Mouse (Mus musculus): ENCODE data around the gene Ganc. TPM values are rescaled to one million over a fixed set of nuclear protein-coding genes. Genes with fewer than 3 reads are reported as not detected.

Gene Ganc
- total and polyA plus RNA-seq, 2 experiments from 2014 or later, result 8.2 to 10.5 TPM

- no peaks in the 10 kb centered on the region for H3K9me3 ChIP-seq (ENCODE audit: low read length)
- H3K27ac ChIP-seq, result no peak overlapping the region
- no peak for DNase-seq (ENCODE audit: low spot score)
- H3K9ac ChIP-seq (replicated peaks; ENCODE audit: low read length), result no peak overlapping the region
- H3K4me2 ChIP-seq (ENCODE audit: low read depth, low read length), result no peak overlapping the region
- no peak for TF ChIP-seq CTCF (IDR thresholded peaks at IDR 0.05; ENCODE audit: low read depth)
- H3K4me1 ChIP-seq (ENCODE audit: insufficient read depth, low read length), result no peaks in the 10 kb centered on the region
- no peak overlapping the region for H3K4me3 ChIP-seq (ENCODE audit: low read length)
- 89% methylated on average over 6 of the region's 6 CpGs for WGBS
- no peaks in the 10 kb centered on the region for H3K27me3 ChIP-seq (ENCODE audit: insufficient read depth, low read length)
- H3K36me3 ChIP-seq (ENCODE audit: insufficient read depth, low read length), result peaks cover 13% of the 10 kb centered on the region; the same call in 1 of the 2 replicates
- ATAC-seq, result no peak
Observed at GRCm38 (mm10) chr2:120503094-120503493, 99.4 kb downstream of the Ganc start.

GRCm38 (mm10) chr2:120503992-120504391 lies 100.3 kb downstream of the Ganc start:
- Histone ChIP-seq H3K9me3 (ENCODE audit: low read length) (no peaks in the 10 kb centered on the region), H3K27me3 (ENCODE audit: insufficient read depth, low read length) (no peaks in the 10 kb centered on the region), H3K4me2 (ENCODE audit: low read depth, low read length) (no peak overlapping the region), H3K27ac (no peak overlapping the region), H3K9ac (replicated peaks; ENCODE audit: low read length) (no peak overlapping the region), H3K4me1 (ENCODE audit: insufficient read depth, low read length) (no peaks in the 10 kb centered on the region), H3K4me3 (ENCODE audit: low read length) (no peak overlapping the region), H3K36me3 (ENCODE audit: insufficient read depth, low read length) (peaks cover 17% of the 10 kb centered on the region; the same call in 1 of the 2 replicates)
- 85% methylated on average over 5 of the region's 5 CpGs for WGBS
- TF ChIP-seq CTCF (IDR thresholded peaks at IDR 0.05; ENCODE audit: low read depth), result no peak
- ATAC-seq, result no peak
- no peak for DNase-seq (ENCODE audit: low spot score)

Other genes with a start within 250 kb of the Ganc start
- 6.3 and 7.1 TPM in 2 replicates for gene Ehd4, start 249.3 kb upstream of the Ganc start, total RNA-seq (2014; rRNA removed)
- gene Ehd4, start 249.3 kb upstream of the Ganc start, polyA plus RNA-seq (2015; fragmentation: Nextera tagmentation; extraction: Ambion mirVana), result 24.6 and 25.2 TPM in 2 replicates
- gene Pla2g4e, start 158.6 kb upstream of the Ganc start, total RNA-seq (2014; rRNA removed), result 14.9 and 15.0 TPM in 2 replicates
- 6.7 and 8.0 TPM in 2 replicates for gene Pla2g4e, start 158.6 kb upstream of the Ganc start, polyA plus RNA-seq (2015; fragmentation: Nextera tagmentation; extraction: Ambion mirVana)
- gene Pla2g4d, start 114.7 kb upstream of the Ganc start, total RNA-seq (2014; rRNA removed), result 0.14 and 0.16 TPM in 2 replicates
- 0.20 TPM in 2 replicates for gene Pla2g4d, start 114.7 kb upstream of the Ganc start, polyA plus RNA-seq (2015; fragmentation: Nextera tagmentation; extraction: Ambion mirVana)
- not detected in 2 replicates for gene Pla2g4f, start 89.7 kb upstream of the Ganc start, total RNA-seq (2014; rRNA removed)
- not detected in 2 replicates for gene Pla2g4f, start 89.7 kb upstream of the Ganc start, polyA plus RNA-seq (2015; fragmentation: Nextera tagmentation; extraction: Ambion mirVana)
- gene Vps39, start 50.8 kb upstream of the Ganc start, total RNA-seq (2014; rRNA removed), result 47.9 and 67.4 TPM in 2 replicates
- gene Vps39, start 50.8 kb upstream of the Ganc start, polyA plus RNA-seq (2015; fragmentation: Nextera tagmentation; extraction: Ambion mirVana), result 31.9 and 32.2 TPM in 2 replicates
- 23.2 and 25.0 TPM in 2 replicates for gene Tmem87a, start 217 bp downstream of the Ganc start, total RNA-seq (2014; rRNA removed)
- gene Tmem87a, start 217 bp downstream of the Ganc start, polyA plus RNA-seq (2015; fragmentation: Nextera tagmentation; extraction: Ambion mirVana), result 7.4 and 7.9 TPM in 2 replicates
- gene Capn3, start 52.1 kb downstream of the Ganc start, total RNA-seq (2014; rRNA removed), result 0.42 and 5.5 TPM in 2 replicates
- 1.2 TPM in 2 replicates for gene Capn3, start 52.1 kb downstream of the Ganc start, polyA plus RNA-seq (2015; fragmentation: Nextera tagmentation; extraction: Ambion mirVana)
- 58.9 and 61.5 TPM in 2 replicates for gene Zfp106, start 159.9 kb downstream of the Ganc start, total RNA-seq (2014; rRNA removed)
- 40.3 and 41.6 TPM in 2 replicates for gene Zfp106, start 159.9 kb downstream of the Ganc start, polyA plus RNA-seq (2015; fragmentation: Nextera tagmentation; extraction: Ambion mirVana)
- gene Snap23, start 163.8 kb downstream of the Ganc start, total RNA-seq (2014; rRNA removed), result 14.7 and 20.7 TPM in 2 replicates
- 10.7 and 13.1 TPM in 2 replicates for gene Snap23, start 163.8 kb downstream of the Ganc start, polyA plus RNA-seq (2015; fragmentation: Nextera tagmentation; extraction: Ambion mirVana)
- 21.2 and 22.7 TPM in 2 replicates for gene Haus2, start 205.5 kb downstream of the Ganc start, total RNA-seq (2014; rRNA removed)
- 36.4 and 37.2 TPM in 2 replicates for gene Haus2, start 205.5 kb downstream of the Ganc start, polyA plus RNA-seq (2015; fragmentation: Nextera tagmentation; extraction: Ambion mirVana)
- 26.2 and 39.5 TPM in 2 replicates for gene Lrrc57, start 205.6 kb downstream of the Ganc start, total RNA-seq (2014; rRNA removed)
- 26.6 and 28.4 TPM in 2 replicates for gene Lrrc57, start 205.6 kb downstream of the Ganc start, polyA plus RNA-seq (2015; fragmentation: Nextera tagmentation; extraction: Ambion mirVana)
- gene Stard9, start 225.2 kb downstream of the Ganc start, total RNA-seq (2014; rRNA removed), result 14.2 and 18.5 TPM in 2 replicates
- gene Stard9, start 225.2 kb downstream of the Ganc start, polyA plus RNA-seq (2015; fragmentation: Nextera tagmentation; extraction: Ambion mirVana), result 3.1 TPM in 2 replicates